Mouse (Mus musculus) kidney, adult 2 months (tissue): ENCODE results near the gene AL607142.1. TPM values are rescaled to one million over a fixed set of nuclear protein-coding genes. Genes with fewer than 3 reads are reported as not detected.

Source experiments
- DNase-seq: peaks from one replicate; pipeline ENCODE4 v3.0.0; 2021
- H3K27ac ChIP-seq: fragments of 200-500 bp; 2 replicates; pipeline ENCODE4 v1.5.1; 2012; ENCODE audit warnings: low read depth, low read length, control low read depth, inconsistent platforms; ENCODE audit not compliant: insufficient read depth
- H3K27me3 ChIP-seq: fragments of 200-500 bp; replicated peaks from 2 replicates; pipeline ENCODE4 v1.6.1; 2012; ENCODE audit warnings: mild to moderate bottlenecking, moderate library complexity, low read length, inconsistent platforms; ENCODE audit not compliant: control insufficient read depth, insufficient read depth
- H3K36me3 ChIP-seq: fragments of 200-500 bp; 2 replicates; pipeline ENCODE4 v1.6.1; 2012; ENCODE audit warnings: mild to moderate bottlenecking, moderate library complexity, low read length, inconsistent platforms; ENCODE audit not compliant: control insufficient read depth, insufficient read depth
- H3K4me1 ChIP-seq: fragments of 200-500 bp; 2 replicates; pipeline ENCODE4 v1.6.1; 2011; ENCODE audit warnings: low read length; ENCODE audit not compliant: control insufficient read depth, insufficient read depth
- H3K4me3 ChIP-seq: fragments of 200-500 bp; 2 replicates; pipeline ENCODE4 v1.5.1; 2011; ENCODE audit warnings: mild to moderate bottlenecking, low read depth, low read length, control low read depth; ENCODE audit not compliant: insufficient read depth
- CTCF ChIP-seq: fragments of 200-500 bp; conservative IDR thresholded peaks from 2 replicates; pipeline ENCODE4 v1.5.1; 2011; ENCODE audit warnings: low read depth, mild to moderate bottlenecking, control low read depth, low read length, moderate library complexity, mixed read lengths; ENCODE audit not compliant: insufficient read depth, insufficient read length
- POLR2A ChIP-seq: fragments of 200-500 bp; IDR thresholded peaks from one replicate; pipeline ENCODE4 v1.6.1; 2011; ENCODE audit warnings: low read depth, low read length, control low read depth
- WGBS: fragments of 180-500 bp; shearing (Covaris S2); methylation state at CpG from one replicate; pipeline ENCODE4 v1.1.7; 2018; 5-methylcytosine and 5-hydroxymethylcytosine counted together
- polyA plus RNA-seq: library from polyadenylated mRNA; depleted of rRNA; stranded (reverse); fragments of >200 nt; gene quantifications from 2 replicates; pipeline ENCODE4 v1.2.3, GENCODE M21; 2012

AL607142.1 gene
- polyA plus RNA-seq, 1 experiment: not detected

GRCm38 (mm10) chr4:120096935-120097334 lies 32.1 kb downstream of the AL607142.1 start:
- DNase-seq: no peak
- Histone ChIP-seq H3K27ac (no peak overlapping the region), H3K4me1 (no peaks in the 10 kb centered on the region), H3K4me3 (no peak overlapping the region), H3K36me3 (no peaks in the 10 kb centered on the region), H3K27me3 (no peaks in the 10 kb centered on the region)
- WGBS: 93% methylated on average over 19 of the region's 19 CpGs
- TF ChIP-seq POLR2A: no peak
- no peak for TF ChIP-seq CTCF

DNA sequence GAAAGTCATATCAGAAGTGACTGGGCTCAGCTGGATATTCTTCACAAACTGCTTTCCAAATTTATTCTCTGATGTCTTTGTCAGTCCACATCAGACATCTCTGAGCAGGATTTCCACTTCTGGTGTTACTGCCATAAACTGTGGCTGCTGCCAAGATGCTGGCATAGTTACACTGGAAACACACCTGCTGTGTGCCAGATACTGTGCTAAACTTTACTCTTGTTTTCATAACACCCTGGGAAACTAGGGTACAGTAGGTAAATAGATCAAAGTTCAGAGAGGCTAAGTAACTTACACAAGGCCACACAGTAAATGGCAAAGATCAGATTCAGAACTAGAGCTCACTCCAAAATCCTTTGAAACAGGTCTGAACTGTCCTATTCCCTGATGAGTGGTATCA lies 36.4 kb downstream of the AL607142.1 start:
- TF ChIP-seq POLR2A (no peak), CTCF (no peak)
- H3K4me3 ChIP-seq: no peak overlapping the region
- no peaks in the 10 kb centered on the region for H3K36me3 ChIP-seq
- H3K27me3 ChIP-seq: no peaks in the 10 kb centered on the region
- no peak overlapping the region for H3K27ac ChIP-seq
- DNase-seq: no peak
- H3K4me1 ChIP-seq: no peaks in the 10 kb centered on the region

GRCm38 (mm10) chr4:120104599-120104998 lies 39.8 kb downstream of the AL607142.1 start:
- Histone ChIP-seq H3K36me3 (no peaks in the 10 kb centered on the region), H3K27me3 (no peaks in the 10 kb centered on the region), H3K4me3 (no peak overlapping the region), H3K4me1 (no peaks in the 10 kb centered on the region), H3K27ac (no peak overlapping the region)
- TF ChIP-seq CTCF (peak; percentile 85), POLR2A (no peak)
- 52% methylated on average over 5 of the region's 5 CpGs for WGBS
- DNase-seq: peak; percentile 38

- Histone ChIP-seq H3K27ac (no peak overlapping the region), H3K4me3 (no peak overlapping the region), H3K36me3 (no peaks in the 10 kb centered on the region), H3K4me1 (no peaks in the 10 kb centered on the region), H3K27me3 (no peaks in the 10 kb centered on the region)
- DNase-seq: no peak
- TF ChIP-seq CTCF (no peak), POLR2A (no peak)
- 93% methylated on average over 3 of the region's 3 CpGs for WGBS
Observed at GRCm38 (mm10) chr4:120106362-120106761, 41.6 kb downstream of the AL607142.1 start.

DNA sequence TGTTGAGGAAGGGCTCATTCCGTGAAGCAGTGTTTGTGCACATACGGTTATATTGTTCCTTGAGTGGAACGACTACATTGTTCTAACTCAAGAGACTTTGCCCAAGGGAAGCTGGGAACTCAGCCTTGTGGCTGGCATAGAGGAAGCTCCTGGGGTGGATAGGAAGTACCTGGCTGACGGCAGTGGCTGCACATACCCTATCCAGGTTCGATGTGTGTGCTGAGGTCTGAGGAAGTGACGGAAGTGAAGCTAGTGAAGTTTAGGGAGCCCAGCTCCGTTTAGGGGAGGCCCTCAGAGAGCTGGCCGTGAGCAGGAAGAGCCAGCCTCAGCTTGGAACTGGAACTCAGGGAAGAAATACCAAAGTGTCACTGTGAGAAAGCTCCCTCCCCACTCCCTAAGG lies 43.0 kb downstream of the AL607142.1 start:
- no peak for DNase-seq
- WGBS: 73% methylated on average over 8 of the region's 8 CpGs
- TF ChIP-seq CTCF: no peak
- no peak for TF ChIP-seq POLR2A
- no peaks in the 10 kb centered on the region for H3K4me1 ChIP-seq
- no peaks in the 10 kb centered on the region for H3K36me3 ChIP-seq
- H3K27ac ChIP-seq: no peak overlapping the region
- no peaks in the 10 kb centered on the region for H3K27me3 ChIP-seq
- H3K4me3 ChIP-seq: no peak overlapping the region

DNA sequence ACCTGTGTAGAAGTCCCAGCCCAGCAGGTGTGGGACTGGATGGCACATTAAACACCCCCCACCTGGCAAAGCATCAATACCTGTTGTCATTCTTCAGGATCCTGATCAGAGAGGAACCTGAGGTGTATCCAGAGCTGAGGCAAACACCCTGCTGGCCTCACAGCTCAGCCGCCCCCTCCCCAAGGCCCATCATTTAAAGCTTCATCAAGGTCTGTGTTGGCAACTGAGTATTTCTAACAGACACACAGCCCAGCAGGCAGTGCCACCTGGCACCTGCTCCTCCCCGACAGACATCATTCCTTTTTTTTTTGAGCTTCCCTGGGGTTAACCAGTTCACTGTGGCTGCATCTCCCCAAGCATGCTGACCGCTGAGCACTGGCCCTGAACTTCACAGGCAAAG lies 50.7 kb downstream of the AL607142.1 start:
- TF ChIP-seq POLR2A (no peak), CTCF (no peak)
- H3K27me3 ChIP-seq: no peaks in the 10 kb centered on the region

GRCm38 (mm10) chr4:120116312-120116711 lies 51.5 kb downstream of the AL607142.1 start:
- Histone ChIP-seq H3K27me3 (no peaks in the 10 kb centered on the region), H3K36me3 (no peaks in the 10 kb centered on the region), H3K4me3 (no peak overlapping the region), H3K4me1 (no peaks in the 10 kb centered on the region), H3K27ac (no peak overlapping the region)
- TF ChIP-seq CTCF (no peak), POLR2A (no peak)
- WGBS: 58% methylated on average over 1 of the region's 1 CpGs
- no peak for DNase-seq

More for the DNA sequence above, 50.7 kb downstream of the AL607142.1 start:
- Histone ChIP-seq H3K36me3 (no peaks in the 10 kb centered on the region), H3K4me1 (no peaks in the 10 kb centered on the region), H3K4me3 (no peak overlapping the region), H3K27ac (no peak overlapping the region)
- DNase-seq: no peak
- 87% methylated on average over 3 of the region's 3 CpGs for WGBS

DNA sequence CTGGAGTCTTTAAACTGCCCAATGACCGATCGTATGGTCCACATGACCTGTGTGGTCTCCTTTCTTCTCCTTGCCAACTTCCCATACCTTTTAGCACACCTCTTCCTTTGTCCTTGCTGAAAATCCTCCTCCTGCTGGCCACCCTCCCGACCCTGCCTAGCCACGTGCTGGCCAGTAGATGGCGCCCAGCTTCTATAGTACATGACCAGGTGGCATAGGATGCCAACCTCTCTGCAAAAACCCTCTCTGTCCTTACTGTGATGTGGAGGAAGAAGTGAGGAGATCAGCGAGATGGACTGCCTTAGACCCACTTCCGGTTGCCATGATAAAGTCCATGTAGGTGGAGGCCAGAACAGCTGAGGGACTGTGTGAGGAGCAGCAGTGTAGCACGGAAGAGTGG lies 55.5 kb downstream of the AL607142.1 start:
- Histone ChIP-seq H3K36me3 (no peaks in the 10 kb centered on the region), H3K27ac (no peak overlapping the region), H3K4me1 (no peaks in the 10 kb centered on the region), H3K27me3 (no peaks in the 10 kb centered on the region), H3K4me3 (no peak overlapping the region)
- no peak for TF ChIP-seq POLR2A
- TF ChIP-seq CTCF: peak; percentile 95
- WGBS: 32% methylated on average over 8 of the region's 8 CpGs
- DNase-seq: peak; percentile 64
